Mouse (Mus musculus): ENCODE data around the gene Hephl1. TPM values are rescaled to one million over a fixed set of nuclear protein-coding genes. Genes with fewer than 3 reads are reported as not detected.

Hephl1 gene
- polyA plus RNA-seq, 1 experiment from 2014 or later, result not detected

- 62% methylated on average over 3 of the region's 3 CpGs for WGBS
- peak overlapping the region; percentile 54; the same call in 1 of the 2 replicates for H3K27ac ChIP-seq (ENCODE audit: low read length)
Observed at GRCm38 (mm10) chr9:15037704-15038103, 74.2 kb downstream of the Hephl1 start.

GRCm38 (mm10) chr9:15037237-15037636 lies 74.7 kb downstream of the Hephl1 start:
- no peak overlapping the region for H3K4me3 ChIP-seq (ENCODE audit: low read length)
- no peak overlapping the region for H3K9ac ChIP-seq (replicated peaks; ENCODE audit: low read length)
- no peak overlapping the region for H3K4me2 ChIP-seq (replicated peaks; ENCODE audit: low read depth, low read length)
- peaks cover 14% of the 10 kb centered on the region; the same call in 1 of the 2 replicates for H3K4me1 ChIP-seq (ENCODE audit: insufficient read depth, low read length)
- H3K27me3 ChIP-seq (ENCODE audit: insufficient read depth, low read length), result no peaks in the 10 kb centered on the region
- ATAC-seq (ENCODE audit: low FRiP score, low TSS enrichment), result no peak
- no peaks in the 10 kb centered on the region; the same call in 1 of the 2 replicates for H3K36me3 ChIP-seq (ENCODE audit: insufficient read depth, low read length)
- H3K9me3 ChIP-seq (ENCODE audit: low read length), result no peaks in the 10 kb centered on the region
- H3K27ac ChIP-seq (ENCODE audit: low read length), result peak overlapping the region; percentile 54; the same call in 1 of the 2 replicates

More at GRCm38 (mm10) chr9:15037704-15038103, 74.2 kb downstream of the Hephl1 start:
- peak; percentile 22; the same call in 1 of the 2 replicates for ATAC-seq (ENCODE audit: low FRiP score, low TSS enrichment)
- H3K4me2 ChIP-seq (replicated peaks; ENCODE audit: low read depth, low read length), result no peak overlapping the region
- H3K36me3 ChIP-seq (ENCODE audit: insufficient read depth, low read length), result no peaks in the 10 kb centered on the region; the same call in 1 of the 2 replicates
- H3K9ac ChIP-seq (replicated peaks; ENCODE audit: low read length), result no peak overlapping the region
- H3K4me1 ChIP-seq (ENCODE audit: insufficient read depth, low read length), result peaks cover 14% of the 10 kb centered on the region; the same call in 1 of the 2 replicates
- no peaks in the 10 kb centered on the region for H3K27me3 ChIP-seq (ENCODE audit: insufficient read depth, low read length)
- no peak overlapping the region for H3K4me3 ChIP-seq (ENCODE audit: low read length)
- H3K9me3 ChIP-seq (ENCODE audit: low read length), result no peaks in the 10 kb centered on the region

- Histone ChIP-seq H3K4me2 (replicated peaks; ENCODE audit: low read depth, low read length) (no peak overlapping the region), H3K9ac (replicated peaks; ENCODE audit: low read length) (no peak overlapping the region), H3K4me3 (ENCODE audit: low read length) (no peak overlapping the region), H3K4me1 (ENCODE audit: insufficient read depth, low read length) (peaks cover 14% of the 10 kb centered on the region; the same call in 1 of the 2 replicates), H3K27ac (ENCODE audit: low read length) (peak overlapping the region; percentile 49; the same call in 1 of the 2 replicates), H3K27me3 (ENCODE audit: insufficient read depth, low read length) (no peaks in the 10 kb centered on the region), H3K36me3 (ENCODE audit: insufficient read depth, low read length) (no peaks in the 10 kb centered on the region; the same call in 1 of the 2 replicates), H3K9me3 (ENCODE audit: low read length) (no peaks in the 10 kb centered on the region)
- peak; percentile 66 for ATAC-seq (ENCODE audit: low FRiP score, low TSS enrichment)
- 44% methylated on average over 4 of the region's 4 CpGs for WGBS
Observed at GRCm38 (mm10) chr9:15036807-15037206, 75.1 kb downstream of the Hephl1 start.

GRCm38 (mm10) chr9:15036405-15036804 lies 75.5 kb downstream of the Hephl1 start:
- no peak overlapping the region for H3K4me2 ChIP-seq (replicated peaks; ENCODE audit: low read depth, low read length)
- 92% methylated on average over 2 of the region's 2 CpGs for WGBS
- no peak overlapping the region for H3K27ac ChIP-seq (ENCODE audit: low read length)
- peaks cover 14% of the 10 kb centered on the region; the same call in 1 of the 2 replicates for H3K4me1 ChIP-seq (ENCODE audit: insufficient read depth, low read length)
- no peaks in the 10 kb centered on the region; the same call in 1 of the 2 replicates for H3K36me3 ChIP-seq (ENCODE audit: insufficient read depth, low read length)
- H3K27me3 ChIP-seq (ENCODE audit: insufficient read depth, low read length), result no peaks in the 10 kb centered on the region
- no peak for ATAC-seq (ENCODE audit: low FRiP score, low TSS enrichment)
- H3K4me3 ChIP-seq (ENCODE audit: low read length), result no peak overlapping the region
- no peaks in the 10 kb centered on the region for H3K9me3 ChIP-seq (ENCODE audit: low read length)
- H3K9ac ChIP-seq (replicated peaks; ENCODE audit: low read length), result no peak overlapping the region

GRCm38 (mm10) chr9:15035979-15036378 lies 75.9 kb downstream of the Hephl1 start:
- Histone ChIP-seq H3K9ac (replicated peaks; ENCODE audit: low read length) (no peak overlapping the region), H3K4me1 (ENCODE audit: insufficient read depth, low read length) (peaks cover 14% of the 10 kb centered on the region; the same call in 1 of the 2 replicates), H3K4me3 (ENCODE audit: low read length) (no peak overlapping the region), H3K27me3 (ENCODE audit: insufficient read depth, low read length) (no peaks in the 10 kb centered on the region), H3K27ac (ENCODE audit: low read length) (no peak overlapping the region), H3K36me3 (ENCODE audit: insufficient read depth, low read length) (no peaks in the 10 kb centered on the region), H3K4me2 (replicated peaks; ENCODE audit: low read depth, low read length) (no peak overlapping the region), H3K9me3 (ENCODE audit: low read length) (no peaks in the 10 kb centered on the region)
- WGBS, result 89% methylated on average over 7 of the region's 7 CpGs
- ATAC-seq (ENCODE audit: low FRiP score, low TSS enrichment), result no peak

GRCm38 (mm10) chr9:15034546-15035273 lies 77.2 kb downstream of the Hephl1 start:
- no peaks in the 10 kb centered on the region for H3K9me3 ChIP-seq (ENCODE audit: low read length)
- no peak overlapping the region for H3K4me2 ChIP-seq (replicated peaks; ENCODE audit: low read depth, low read length)
- 0 out of 2 replicates have a peak, but pooled peaks have one; percentile 9 for ATAC-seq (ENCODE audit: low FRiP score, low TSS enrichment)
- WGBS, result 74% methylated on average over 7 of the region's 7 CpGs
- no peak overlapping the region for H3K4me3 ChIP-seq (ENCODE audit: low read length)
- H3K9ac ChIP-seq (replicated peaks; ENCODE audit: low read length), result no peak overlapping the region
- H3K4me1 ChIP-seq (ENCODE audit: insufficient read depth, low read length), result peaks cover 14% of the 10 kb centered on the region; the same call in 1 of the 2 replicates
- H3K36me3 ChIP-seq (ENCODE audit: insufficient read depth, low read length), result no peaks in the 10 kb centered on the region
- 0 out of 2 replicates have a peak overlapping the region, but pooled peaks have one; percentile 21 for H3K27ac ChIP-seq (ENCODE audit: low read length)
- no peaks in the 10 kb centered on the region for H3K27me3 ChIP-seq (ENCODE audit: insufficient read depth, low read length)

GRCm38 (mm10) chr9:15033568-15034160 lies 78.2 kb downstream of the Hephl1 start:
- Histone ChIP-seq H3K4me3 (ENCODE audit: low read length) (no peak overlapping the region), H3K4me2 (replicated peaks; ENCODE audit: low read depth, low read length) (no peak overlapping the region), H3K36me3 (ENCODE audit: insufficient read depth, low read length) (no peaks in the 10 kb centered on the region), H3K27me3 (ENCODE audit: insufficient read depth, low read length) (no peaks in the 10 kb centered on the region), H3K27ac (ENCODE audit: low read length) (no peak overlapping the region), H3K9ac (replicated peaks; ENCODE audit: low read length) (no peak overlapping the region), H3K4me1 (ENCODE audit: insufficient read depth, low read length) (peaks cover 14% of the 10 kb centered on the region; the same call in 1 of the 2 replicates), H3K9me3 (ENCODE audit: low read length) (no peaks in the 10 kb centered on the region)
- no peak for ATAC-seq (ENCODE audit: low FRiP score, low TSS enrichment)
- WGBS, result 78% methylated on average over 5 of the region's 5 CpGs

- Histone ChIP-seq H3K4me1 (ENCODE audit: insufficient read depth, low read length) (peaks cover 13% of the 10 kb centered on the region; the same call in 1 of the 2 replicates), H3K9ac (replicated peaks; ENCODE audit: low read length) (no peak overlapping the region), H3K4me2 (replicated peaks; ENCODE audit: low read depth, low read length) (no peak overlapping the region), H3K4me3 (ENCODE audit: low read length) (no peak overlapping the region), H3K27me3 (ENCODE audit: insufficient read depth, low read length) (no peaks in the 10 kb centered on the region), H3K27ac (ENCODE audit: low read length) (no peak overlapping the region), H3K36me3 (ENCODE audit: insufficient read depth, low read length) (no peaks in the 10 kb centered on the region), H3K9me3 (ENCODE audit: low read length) (no peaks in the 10 kb centered on the region)
- ATAC-seq (ENCODE audit: low FRiP score, low TSS enrichment), result no peak
- WGBS, result 80% methylated on average over 4 of the region's 4 CpGs
Observed at GRCm38 (mm10) chr9:15032797-15033196, 79.1 kb downstream of the Hephl1 start.

- 65% methylated on average over 8 of the region's 8 CpGs for WGBS
- H3K4me1 ChIP-seq (ENCODE audit: insufficient read depth, low read length), result peaks cover 9% of the 10 kb centered on the region; the same call in 1 of the 2 replicates
- ATAC-seq (ENCODE audit: low FRiP score, low TSS enrichment), result no peak
Observed at GRCm38 (mm10) chr9:15030771-15031170, 81.1 kb downstream of the Hephl1 start.

More at GRCm38 (mm10) chr9:15030771-15031170, 81.1 kb downstream of the Hephl1 start:
- Histone ChIP-seq H3K4me3 (ENCODE audit: low read length) (no peak overlapping the region), H3K4me2 (replicated peaks; ENCODE audit: low read depth, low read length) (no peak overlapping the region), H3K27me3 (ENCODE audit: insufficient read depth, low read length) (no peaks in the 10 kb centered on the region), H3K9ac (replicated peaks; ENCODE audit: low read length) (no peak overlapping the region), H3K27ac (ENCODE audit: low read length) (no peak overlapping the region), H3K9me3 (ENCODE audit: low read length) (peaks cover 5% of the 10 kb centered on the region; the same call in 1 of the 2 replicates), H3K36me3 (ENCODE audit: insufficient read depth, low read length) (0 out of 2 replicates have a peak, but pooled peaks cover 5% of the 10 kb centered on the region)

All from kidney, embryonic 16.5 days (tissue).